Mouse (Mus musculus) frontal cortex, adult (tissue): ENCODE results near the gene Ring1.
A peak's percentile ranks its signal among the peaks of the same experiment; 100 is the strongest.

Experiments used
- ATAC-seq: cut with Nextera tagmentation; 2 replicates; pipeline ENCODE4 v1.9.2; 2017; ENCODE audit warnings: mild to moderate bottlenecking, moderate library complexity, mixed read lengths; ENCODE audit not compliant: low TSS enrichment

The Ring1 gene

GRCm38 (mm10) chr17:34024317-34024821 is at the start of gene Ring1:
Ring1 (minus strand) TSS chr17:34024680.
- ATAC-seq, result peak; percentile 64

- no peak for ATAC-seq
These were observed 47.6 kb upstream of the Ring1 start for GRCm38 (mm10) chr17:34072091-34072490.

- no peak for ATAC-seq
These were observed 44.4 kb upstream of the Ring1 start for GRCm38 (mm10) chr17:34068864-34069263.

GRCm38 (mm10) chr17:34057224-34057623 is 32.7 kb upstream of the Ring1 start:
- ATAC-seq, result no peak

GRCm38 (mm10) chr17:34047404-34048050 is 23.0 kb upstream of the Ring1 start:
- ATAC-seq, result no peak

GRCm38 (mm10) chr17:34045941-34046340 is 21.5 kb upstream of the Ring1 start:
- no peak for ATAC-seq

- ATAC-seq, result 0 out of 2 replicates have a peak, but pooled peaks have one; percentile 14
These were observed 15.3 kb upstream of the Ring1 start for GRCm38 (mm10) chr17:34039562-34040450.

- no peak for ATAC-seq
These were observed 14.5 kb upstream of the Ring1 start, which contains the start of gene Col11a2 for GRCm38 (mm10) chr17:34038878-34039561. Col11a2 (plus strand) TSS chr17:34039437.

GRCm38 (mm10) chr17:34038440-34038839 is 14.0 kb upstream of the Ring1 start:
- ATAC-seq, result peak; percentile 21; the same call in 1 of the 2 replicates

- ATAC-seq, result no peak
These were observed 12.8 kb upstream of the Ring1 start for GRCm38 (mm10) chr17:34037241-34037640.

- ATAC-seq, result no peak
These were observed 12.2 kb upstream of the Ring1 start for GRCm38 (mm10) chr17:34036647-34037046.

- no peak for ATAC-seq
These were observed 11.0 kb upstream of the Ring1 start for GRCm38 (mm10) chr17:34035517-34035916.

GRCm38 (mm10) chr17:34034064-34034463 is 9.6 kb upstream of the Ring1 start:
- ATAC-seq, result no peak

- ATAC-seq, result no peak
These were observed 9.0 kb upstream of the Ring1 start for GRCm38 (mm10) chr17:34033441-34033840.

- ATAC-seq, result no peak
These were observed 8.3 kb upstream of the Ring1 start for GRCm38 (mm10) chr17:34032806-34033205.

GRCm38 (mm10) chr17:34032174-34032632 is 7.7 kb upstream of the Ring1 start:
- ATAC-seq, result no peak

- peak; percentile 72 for ATAC-seq
These were observed 7.1 kb upstream of the Ring1 start, which contains the start of the genes Slc39a7 and Rxrb for GRCm38 (mm10) chr17:34031465-34032173. Slc39a7 (minus strand) TSS chr17:34031682. Rxrb (plus strand) TSS chr17:34031812.

- ATAC-seq, result no peak
These were observed 6.4 kb upstream of the Ring1 start for GRCm38 (mm10) chr17:34030861-34031326.

- ATAC-seq, result no peak
These were observed 5.6 kb upstream of the Ring1 start for GRCm38 (mm10) chr17:34029890-34030595.

- no peak for ATAC-seq
These were observed 4.8 kb upstream of the Ring1 start for GRCm38 (mm10) chr17:34029150-34029889.
